Mouse (Mus musculus) bone marrow macrophage, adult 2 months (primary cell): ENCODE measurements around the gene Ube4b. TPM values are rescaled to one million over a fixed set of nuclear protein-coding genes. Genes with fewer than 3 reads are reported as not detected.

Source experiments
- H3K27ac ChIP-seq: 2 replicates; pipeline ENCODE4 v1.5.1; 2012; ENCODE audit warnings: low read depth, low read length; ENCODE audit not compliant: insufficient read depth
- H3K4me1 ChIP-seq: 2 replicates; pipeline ENCODE4 v1.6.1; 2012; ENCODE audit warnings: low read length; ENCODE audit not compliant: control insufficient read depth, insufficient read depth
- H3K4me3 ChIP-seq: 2 replicates; pipeline ENCODE4 v1.5.1; 2012; ENCODE audit warnings: mild to moderate bottlenecking, low read length, moderate library complexity; ENCODE audit not compliant: insufficient read depth
- CTCF ChIP-seq: IDR thresholded peaks from 2 replicates; pipeline ENCODE4 v1.5.1; 2012; ENCODE audit warnings: low read depth, mild to moderate bottlenecking, low read length, moderate library complexity
- POLR2A ChIP-seq: IDR thresholded peaks from 2 replicates; pipeline ENCODE4 v1.6.1; 2012; ENCODE audit warnings: mild to moderate bottlenecking, low read depth, low read length, borderline replicate concordance
- polyA plus RNA-seq: library from polyadenylated mRNA; stranded (reverse); fragments of >200 nt; gene quantifications from 2 replicates; pipeline ENCODE4 v1.2.4, GENCODE M21; 2012; ENCODE audit not compliant: missing spikeins, insufficient read depth, insufficient read length

The Ube4b gene
- polyA plus RNA-seq, 1 experiment: 49.6 TPM

GRCm38 (mm10) chr4:149374662-149375061, 51.9 kb downstream of the Ube4b start:
- TF ChIP-seq POLR2A: no peak
- TF ChIP-seq CTCF: no peak
- H3K4me1 ChIP-seq: no peaks in the 10 kb centered on the region
- no peak overlapping the region for H3K27ac ChIP-seq
- no peak overlapping the region for H3K4me3 ChIP-seq

GRCm38 (mm10) chr4:149373927-149374326, 52.6 kb downstream of the Ube4b start:
- TF ChIP-seq POLR2A: no peak
- no peak for TF ChIP-seq CTCF
- H3K27ac ChIP-seq: no peak overlapping the region
- no peaks in the 10 kb centered on the region for H3K4me1 ChIP-seq
- no peak overlapping the region for H3K4me3 ChIP-seq

- peak; percentile 81 for TF ChIP-seq CTCF
- no peak for TF ChIP-seq POLR2A
- no peaks in the 10 kb centered on the region for H3K4me1 ChIP-seq
- H3K4me3 ChIP-seq: no peak overlapping the region
- no peak overlapping the region for H3K27ac ChIP-seq
Observed at GRCm38 (mm10) chr4:149373431-149373830, 53.1 kb downstream of the Ube4b start.

DNA sequence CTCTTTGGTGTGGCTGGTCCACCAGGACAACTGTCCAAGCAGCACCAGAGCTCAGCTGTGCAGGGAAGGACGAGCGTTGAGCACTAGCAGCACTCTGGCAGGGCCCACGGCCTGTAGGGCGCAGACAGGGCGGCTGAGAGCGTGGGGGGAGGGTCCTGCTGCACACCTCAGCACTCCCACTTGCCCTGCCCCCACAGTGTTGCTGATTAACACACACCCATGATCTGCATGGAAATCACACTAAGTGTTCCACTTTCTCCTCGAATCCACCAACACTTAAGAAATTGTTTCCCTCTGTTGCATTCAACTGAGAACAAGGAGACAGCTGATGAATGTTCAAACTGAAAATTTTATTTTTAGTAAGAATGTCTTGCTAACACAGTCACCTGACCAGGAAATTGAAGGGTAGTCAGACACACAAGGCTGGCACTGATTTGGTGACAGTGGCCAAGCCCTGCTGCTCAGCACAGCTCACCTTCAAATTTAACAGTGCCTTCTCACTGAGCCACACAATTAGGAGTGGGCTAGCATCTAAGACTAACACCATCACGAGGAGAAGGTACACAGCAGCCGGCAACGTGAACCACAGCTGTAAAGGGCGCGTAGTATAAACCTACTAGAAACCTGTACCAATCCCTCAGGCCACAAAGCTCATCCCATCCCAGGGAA, 60.7 kb downstream of the Ube4b start:
- H3K27ac ChIP-seq: no peak overlapping the region
- H3K4me3 ChIP-seq: no peak overlapping the region
- no peak for TF ChIP-seq POLR2A
- TF ChIP-seq CTCF: no peak

DNA sequence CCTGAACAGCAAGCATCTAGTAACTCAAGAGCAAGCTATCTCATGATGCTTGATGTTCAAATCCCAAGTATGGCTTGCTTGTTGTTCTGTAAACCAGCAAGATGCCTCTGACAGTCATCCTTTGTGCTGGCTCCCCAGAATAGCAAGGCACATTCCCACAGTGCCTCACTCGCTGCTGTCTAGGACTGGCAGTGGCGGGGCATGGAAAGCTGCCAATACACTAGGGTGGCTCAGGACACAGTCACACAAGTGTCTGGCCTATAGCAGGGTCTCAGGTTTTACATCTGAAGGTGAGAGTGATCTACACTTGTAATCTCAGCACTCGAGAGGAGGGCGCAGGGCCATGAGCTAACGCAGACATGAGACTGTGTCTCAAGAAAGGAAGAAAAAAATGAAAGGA, 61.7 kb downstream of the Ube4b start:
- Histone ChIP-seq H3K4me3 (no peak overlapping the region), H3K4me1 (peaks cover 7% of the 10 kb centered on the region), H3K27ac (no peak overlapping the region)
- TF ChIP-seq POLR2A (no peak), CTCF (no peak)

More for the DNA sequence above, 60.7 kb downstream of the Ube4b start:
- peaks cover 7% of the 10 kb centered on the region for H3K4me1 ChIP-seq

DNA sequence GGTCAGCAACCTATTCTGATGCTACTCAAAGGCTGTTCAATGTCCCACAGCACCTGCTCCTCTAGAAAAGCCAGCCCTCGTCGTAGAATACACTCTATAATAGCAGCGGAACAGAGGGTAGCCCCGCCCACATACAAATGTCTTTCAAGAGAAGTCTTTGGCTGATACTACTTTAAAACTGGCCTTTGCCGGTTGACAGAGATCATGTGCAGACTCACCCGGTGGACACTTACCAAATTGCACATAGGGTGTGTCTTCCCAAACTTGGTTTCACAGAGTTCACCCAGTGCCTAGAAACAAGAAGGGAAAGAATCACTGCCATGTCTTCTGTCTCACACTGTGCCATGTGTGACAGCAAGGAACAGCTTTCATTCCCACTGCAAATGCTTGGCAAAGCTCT, 65.5 kb downstream of the Ube4b start:
- Histone ChIP-seq H3K4me3 (no peak overlapping the region), H3K27ac (no peak overlapping the region), H3K4me1 (peaks cover 4% of the 10 kb centered on the region)
- TF ChIP-seq POLR2A (no peak), CTCF (no peak)

DNA sequence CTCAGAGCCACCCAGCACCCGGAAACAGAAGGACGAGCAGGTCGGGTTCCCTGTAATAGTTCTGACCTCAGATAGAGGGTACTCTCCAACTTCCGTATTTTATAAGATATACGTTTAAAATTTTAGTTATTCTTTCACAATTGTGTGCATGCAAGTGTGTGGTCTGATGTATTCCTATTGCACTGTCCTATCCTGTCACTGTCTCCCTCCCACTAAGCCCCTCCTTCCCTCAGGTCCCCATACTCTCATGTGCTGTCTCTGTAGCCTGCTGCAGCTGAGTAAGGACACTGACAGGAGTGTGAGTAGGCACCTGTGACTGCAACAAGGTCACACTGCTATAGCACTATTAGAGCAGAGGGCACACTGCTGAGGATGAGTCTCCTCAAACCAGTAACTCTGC, 65.9 kb downstream of the Ube4b start:
- peaks cover 1% of the 10 kb centered on the region; the same call in 1 of the 2 replicates for H3K4me1 ChIP-seq
- H3K4me3 ChIP-seq: no peak overlapping the region
- TF ChIP-seq POLR2A (no peak), CTCF (no peak)
- no peak overlapping the region for H3K27ac ChIP-seq

DNA sequence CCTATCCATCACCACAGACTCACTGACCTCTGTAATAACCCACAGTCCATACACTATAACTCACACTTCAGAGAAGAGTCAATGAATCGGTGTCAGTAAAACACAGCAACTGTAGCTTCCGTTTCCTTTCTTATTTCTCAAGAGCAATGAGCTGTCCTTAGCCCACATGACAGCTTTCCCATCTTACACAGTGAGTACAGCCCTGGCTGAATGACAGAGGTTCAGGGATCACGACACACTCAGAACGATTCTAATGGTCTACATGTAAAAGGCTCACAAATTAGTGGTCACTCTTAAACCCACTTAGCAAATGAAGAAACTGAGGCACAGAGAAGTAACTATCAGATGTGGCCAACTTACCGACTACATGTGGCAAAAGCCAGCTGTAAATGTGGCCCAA, 68.6 kb downstream of the Ube4b start:
- no peak for TF ChIP-seq POLR2A
- TF ChIP-seq CTCF: no peak

DNA sequence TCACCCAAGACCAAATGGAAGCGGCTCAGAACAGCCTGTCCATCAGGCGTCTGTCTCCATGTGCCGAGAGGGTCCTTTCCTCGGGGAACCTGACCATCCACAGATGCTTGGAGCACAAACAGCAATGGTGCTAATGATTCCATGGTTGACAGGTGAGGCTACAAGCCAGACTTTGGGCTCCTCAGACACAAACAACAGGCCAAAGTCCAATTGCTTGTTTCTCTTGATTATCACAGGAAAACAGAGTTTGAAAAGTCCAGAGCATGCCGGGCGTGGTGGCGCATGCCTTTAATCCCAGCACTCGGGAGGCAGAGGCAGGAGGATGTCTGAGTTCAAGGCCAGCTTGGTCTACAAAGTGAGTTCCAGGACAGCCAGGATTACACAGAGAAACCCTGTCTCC, 71.9 kb downstream of the Ube4b start:
- Histone ChIP-seq H3K4me3 (no peak overlapping the region), H3K27ac (no peak overlapping the region), H3K4me1 (no peaks in the 10 kb centered on the region)
- TF ChIP-seq POLR2A (no peak), CTCF (no peak)

More for the DNA sequence above, 68.6 kb downstream of the Ube4b start:
- Histone ChIP-seq H3K4me1 (no peaks in the 10 kb centered on the region), H3K27ac (no peak overlapping the region), H3K4me3 (no peak overlapping the region)

DNA sequence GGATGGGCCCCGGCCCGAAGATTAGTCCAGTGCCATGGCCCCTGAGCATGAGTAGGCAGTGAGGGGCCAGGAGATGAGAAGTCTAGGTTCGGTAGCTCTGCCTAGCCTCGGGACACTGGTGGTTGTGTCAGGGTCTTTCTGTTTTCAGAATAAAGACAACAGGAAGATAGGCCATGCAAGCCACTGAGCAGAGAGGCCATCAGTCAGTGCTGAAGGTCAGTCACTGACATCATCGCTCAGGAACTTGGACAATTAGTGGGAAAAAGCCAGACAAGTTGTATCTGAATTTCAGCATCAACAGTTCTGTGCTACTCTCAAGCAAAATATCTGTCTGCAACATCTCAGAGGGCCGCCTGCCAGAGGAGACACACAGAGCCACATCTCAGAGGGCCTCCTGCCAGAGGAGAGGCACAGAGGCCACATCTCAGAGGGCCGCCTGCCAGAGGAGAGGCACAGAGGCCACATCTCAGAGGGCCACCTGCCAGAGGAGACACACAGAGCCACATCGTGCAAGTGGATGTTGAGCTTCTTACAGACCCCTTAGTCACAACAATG, 74.9 kb downstream of the Ube4b start:
- no peak for TF ChIP-seq CTCF
- no peak for TF ChIP-seq POLR2A

More for the DNA sequence above, 74.9 kb downstream of the Ube4b start:
- no peak overlapping the region for H3K27ac ChIP-seq
- H3K4me1 ChIP-seq: no peaks in the 10 kb centered on the region
- no peak overlapping the region for H3K4me3 ChIP-seq
